Mouse (Mus musculus) naive thymus-derived CD4-positive, alpha-beta T cell, adult 2 months (primary cell): Measurements from ENCODE around the gene Irf2.

ENCODE experiments used
- DNase-seq: peaks from one replicate; pipeline ENCODE4 v3.0.0-alpha.2; 2011; ENCODE audit warnings: low read depth

Gene Irf2

GRCm38 (mm10) chr8:46757613-46758012 lies 18.1 kb downstream of the Irf2 start:
- no peak for DNase-seq

GRCm38 (mm10) chr8:46758131-46758530 lies 18.6 kb downstream of the Irf2 start:
- DNase-seq, result no peak

- no peak for DNase-seq
Observed at GRCm38 (mm10) chr8:46758676-46759075, 19.1 kb downstream of the Irf2 start.

GRCm38 (mm10) chr8:46759562-46759961 lies 20.0 kb downstream of the Irf2 start:
- no peak for DNase-seq

GRCm38 (mm10) chr8:46760701-46761100 lies 21.2 kb downstream of the Irf2 start:
- DNase-seq, result no peak

GRCm38 (mm10) chr8:46761454-46761853 lies 21.9 kb downstream of the Irf2 start:
- no peak for DNase-seq

GRCm38 (mm10) chr8:46769408-46770180 lies 30.1 kb downstream of the Irf2 start:
- DNase-seq, result no peak

GRCm38 (mm10) chr8:46770905-46771516 lies 31.5 kb downstream of the Irf2 start:
- no peak for DNase-seq

GRCm38 (mm10) chr8:46772801-46773200 lies 33.3 kb downstream of the Irf2 start:
- DNase-seq, result no peak

GRCm38 (mm10) chr8:46777760-46778460 lies 38.4 kb downstream of the Irf2 start:
- DNase-seq, result no peak

GRCm38 (mm10) chr8:46781067-46781657 lies 41.6 kb downstream of the Irf2 start:
- DNase-seq, result no peak

- DNase-seq, result no peak
Observed at GRCm38 (mm10) chr8:46782254-46782653, 42.7 kb downstream of the Irf2 start.

- no peak for DNase-seq
Observed at GRCm38 (mm10) chr8:46785070-46785469, 45.5 kb downstream of the Irf2 start.

GRCm38 (mm10) chr8:46785926-46786325 lies 46.4 kb downstream of the Irf2 start:
- no peak for DNase-seq

- DNase-seq, result no peak
Observed at GRCm38 (mm10) chr8:46789091-46789881, 49.8 kb downstream of the Irf2 start.

- DNase-seq, result no peak
Observed at GRCm38 (mm10) chr8:46791664-46792371, 52.3 kb downstream of the Irf2 start.

GRCm38 (mm10) chr8:46792653-46793052 lies 53.1 kb downstream of the Irf2 start:
- DNase-seq, result no peak

- DNase-seq, result no peak
Observed at GRCm38 (mm10) chr8:46793248-46793647, 53.7 kb downstream of the Irf2 start.

- DNase-seq, result no peak
Observed at GRCm38 (mm10) chr8:46794317-46794716, 54.8 kb downstream of the Irf2 start.

GRCm38 (mm10) chr8:46799212-46799611 lies 59.7 kb downstream of the Irf2 start:
- DNase-seq, result no peak

- DNase-seq, result no peak
Observed at GRCm38 (mm10) chr8:46799706-46800105, 60.2 kb downstream of the Irf2 start.
